Mouse (Mus musculus): ENCODE data around the gene Mettl3.

GRCm38 (mm10) chr14:52315283-52315780 lies 10.4 kb upstream of the Mettl3 start:
- TF ChIP-seq POLR2A (IDR thresholded peaks at IDR 0.05; ENCODE audit: borderline replicate concordance, low read depth, low read length) = no peak
- TF ChIP-seq CTCF (IDR thresholded peaks at IDR 0.05; ENCODE audit: low read depth, low read length) = no peak

Data from bone marrow macrophage, adult 2 months (primary cell).